Mouse (Mus musculus): ENCODE results near the gene Map3k13.

DNA sequence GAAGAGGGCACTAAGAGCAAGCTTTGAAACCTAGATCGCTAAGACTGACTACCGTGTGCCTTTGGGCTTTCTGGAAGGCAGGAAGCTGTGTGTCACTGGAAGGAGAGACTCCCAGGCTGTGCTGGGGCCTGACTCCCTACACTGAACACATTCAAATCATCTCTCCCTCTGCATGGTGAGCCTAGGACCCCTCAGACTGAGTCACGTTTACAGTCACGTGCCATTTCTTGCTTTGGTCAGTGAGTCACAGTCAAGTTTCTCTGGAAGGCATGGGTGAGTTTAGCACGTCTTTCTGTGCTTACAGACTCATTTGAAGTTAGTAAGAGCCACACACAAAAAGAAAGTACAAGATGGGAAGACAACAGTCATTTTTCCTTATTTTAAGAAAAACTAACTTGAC, 107.1 kb downstream of the Map3k13 start:
- TF ChIP-seq CHD2 (IDR thresholded peaks at IDR 0.05; ENCODE audit: low read length) (no peak), E2F4 (IDR thresholded peaks at IDR 0.05; ENCODE audit: borderline replicate concordance, low read depth, low read length) (no peak), POLR2AphosphoS2 (IDR thresholded peaks at IDR 0.05; ENCODE audit: low read length) (no peak), MXI1 (IDR thresholded peaks at IDR 0.05; ENCODE audit: low read depth, low read length) (no peak), POLR2A (IDR thresholded peaks at IDR 0.05; ENCODE audit: control insufficient read depth in 1 of 2, insufficient read depth in 1 of 2, low read depth in 1 of 2, low read length in 2 of 2, poor library complexity in 1 of 2) (no peak)

Data from MEL (cell line).